Mouse (Mus musculus): ENCODE measurements around the gene Pla2g6.

DNA sequence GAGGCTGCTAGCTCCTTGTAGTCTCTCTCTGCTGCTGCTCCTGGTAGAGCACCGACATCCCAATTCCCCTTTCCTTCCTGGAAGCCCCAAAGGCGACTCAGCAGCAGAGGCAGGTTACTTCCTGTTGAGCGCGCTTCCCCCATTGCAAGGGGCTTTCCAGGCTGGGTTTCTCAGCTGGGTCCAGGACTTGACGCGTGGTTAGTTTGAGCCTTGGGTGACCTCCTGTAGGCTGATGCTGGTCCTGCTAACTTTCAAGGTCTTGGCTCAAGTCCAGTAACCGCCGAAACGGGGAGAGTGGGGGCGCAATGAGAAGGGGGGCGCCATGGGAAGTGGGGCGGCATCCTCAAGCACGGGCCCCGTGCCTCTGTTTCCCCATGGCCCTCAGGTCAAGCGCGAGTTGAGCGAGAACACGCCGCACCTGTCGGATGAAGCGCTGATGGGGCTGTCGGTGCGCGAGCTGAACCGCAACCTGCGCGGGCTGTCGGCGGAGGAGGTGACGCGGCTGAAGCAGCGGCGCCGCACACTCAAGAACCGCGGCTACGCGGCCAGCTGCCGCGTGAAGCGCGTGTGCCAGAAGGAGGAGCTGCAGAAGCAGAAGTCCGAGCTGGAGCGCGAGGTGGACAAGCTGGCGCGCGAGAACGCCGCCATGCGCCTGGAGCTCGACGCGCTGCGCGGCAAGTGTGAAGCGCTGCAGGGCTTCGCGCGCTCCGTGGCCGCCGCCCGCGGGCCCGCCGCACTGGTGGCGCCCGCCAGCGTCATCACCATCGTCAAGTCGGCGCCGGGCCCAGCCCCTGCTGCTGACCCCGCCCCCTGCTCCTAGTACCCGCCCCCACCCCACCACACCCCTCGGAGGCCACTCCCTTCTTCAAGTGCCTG, 29.1 kb upstream of the Pla2g6 start:
- TF ChIP-seq POLR2A (IDR thresholded peaks at IDR 0.05; ENCODE audit: low read depth, low read length) (no peak), CTCF (IDR thresholded peaks at IDR 0.05; ENCODE audit: extremely low read depth, insufficient read depth, insufficient read length, insufficient replicate concordance) (no peak)

All from spleen, adult 2 months (tissue).